Mouse (Mus musculus): ENCODE measurements at regions not wholly inside any gene's neighbourhood (a gene's known extent, or its start where the extent isn't known, plus 50 kb on each side); places are given as distances from the start of the nearest gene placed in this dataset.

DNA sequence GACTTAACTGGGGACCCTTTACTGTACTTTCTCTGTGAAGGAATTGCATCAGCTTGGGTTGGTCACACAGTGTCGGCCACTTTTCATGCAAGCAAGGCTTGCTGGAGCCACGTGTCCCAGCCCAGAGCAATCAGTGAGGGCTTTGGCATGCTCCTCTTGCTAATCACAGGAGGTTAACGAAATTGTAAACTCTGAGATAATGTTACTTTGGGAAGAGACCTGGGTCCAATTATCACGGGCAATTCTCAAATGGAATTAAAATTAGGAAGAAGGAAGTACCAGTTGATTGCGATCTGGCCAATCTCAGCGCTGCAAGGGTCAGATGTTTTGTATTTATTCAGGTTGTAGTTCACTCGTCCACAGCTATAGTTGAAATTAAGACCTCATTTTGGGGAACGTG lies 153.2 kb downstream of the Dusp6 start:
- no peak for DNase-seq (ENCODE audit: low spot score in 2 of 2)

DNA sequence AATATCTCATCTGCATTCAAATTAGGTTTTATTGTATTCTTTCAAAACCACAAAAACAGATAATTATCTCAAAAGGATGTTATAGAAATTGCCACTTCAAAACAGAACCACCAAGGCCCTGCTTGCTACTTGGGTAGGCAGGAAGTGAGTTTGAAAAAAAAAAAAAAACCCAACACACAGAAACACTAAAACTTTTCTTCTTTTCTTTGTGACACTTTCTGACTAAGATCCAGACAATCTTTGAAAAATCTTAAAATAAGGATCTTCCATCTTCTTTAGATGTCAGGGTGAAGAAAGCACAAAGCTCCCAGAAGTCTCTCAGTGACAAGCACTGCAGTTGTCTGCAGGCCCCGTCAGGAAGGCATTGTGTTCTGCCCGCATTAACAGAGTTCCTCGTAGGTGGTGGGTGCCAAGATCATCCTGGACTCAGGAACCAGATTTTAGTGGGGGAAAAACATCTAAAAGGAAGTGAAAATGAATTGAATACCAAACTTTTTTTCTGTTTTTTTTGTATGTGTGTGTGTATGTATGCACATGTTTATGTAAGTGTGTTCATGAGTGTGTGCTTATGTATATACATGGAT lies 154.0 kb downstream of the Dusp6 start:
- no peak for DNase-seq (ENCODE audit: low spot score in 2 of 2)

GRCm38 (mm10) chr10:99417591-99417990 lies 154.6 kb downstream of the Dusp6 start:
- DNase-seq (ENCODE audit: low spot score in 2 of 2): no peak

DNA sequence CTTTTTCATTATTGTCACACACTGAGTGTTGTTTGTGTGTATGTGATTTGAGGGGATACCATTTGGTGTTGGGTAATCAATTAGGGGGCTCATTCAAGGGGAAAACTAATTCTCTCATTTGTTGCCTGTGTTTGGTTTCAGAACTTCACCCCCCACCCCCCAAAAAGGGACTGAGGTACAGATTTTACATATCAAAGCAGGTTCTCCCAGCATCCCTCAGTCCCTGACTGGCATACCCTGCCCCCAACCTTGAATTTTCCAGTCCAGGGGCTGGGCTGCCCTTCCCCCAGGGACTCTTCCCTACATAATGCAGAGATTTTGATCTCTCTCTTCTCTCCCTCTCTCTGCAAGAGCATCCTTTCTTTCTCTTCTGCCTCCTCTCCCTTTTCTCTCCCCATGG lies 155.5 kb downstream of the Dusp6 start:
- no peak for DNase-seq (ENCODE audit: low spot score in 2 of 2)

GRCm38 (mm10) chr10:99419532-99419931 lies 156.5 kb downstream of the Dusp6 start:
- DNase-seq (ENCODE audit: low spot score in 2 of 2): no peak

- DNase-seq (ENCODE audit: low spot score in 2 of 2): no peak
Measured at GRCm38 (mm10) chr10:99423406-99423805, 160.4 kb downstream of the Dusp6 start.

GRCm38 (mm10) chr10:99425265-99425664 lies 162.2 kb downstream of the Dusp6 start:
- DNase-seq (ENCODE audit: low spot score in 2 of 2): no peak

GRCm38 (mm10) chr10:99430175-99430574 lies 167.1 kb downstream of the Dusp6 start:
- DNase-seq (ENCODE audit: low spot score in 2 of 2): no peak

GRCm38 (mm10) chr10:99430669-99431561 lies 167.9 kb downstream of the Dusp6 start:
- no peak for DNase-seq (ENCODE audit: low spot score in 2 of 2)

DNA sequence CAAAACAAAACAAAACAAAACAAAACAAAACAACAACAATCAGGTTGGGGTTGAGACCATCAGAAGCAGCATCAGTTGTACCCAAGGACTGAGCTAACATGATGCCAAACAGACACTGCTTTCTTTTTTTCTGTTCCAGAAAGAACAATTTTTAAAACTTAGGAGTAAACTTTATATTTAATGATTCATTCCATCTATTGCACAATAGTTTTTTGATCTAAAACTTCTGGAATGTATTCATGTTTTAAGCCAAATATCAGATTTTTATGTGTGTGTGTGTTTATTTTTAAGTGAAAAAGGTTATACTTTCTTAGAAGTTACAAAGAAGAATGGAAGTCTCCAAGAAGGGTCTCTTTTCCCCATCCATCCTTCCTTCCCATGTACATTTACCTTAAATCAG lies 174.0 kb downstream of the Dusp6 start:
- no peak for DNase-seq (ENCODE audit: low spot score in 2 of 2)

DNA sequence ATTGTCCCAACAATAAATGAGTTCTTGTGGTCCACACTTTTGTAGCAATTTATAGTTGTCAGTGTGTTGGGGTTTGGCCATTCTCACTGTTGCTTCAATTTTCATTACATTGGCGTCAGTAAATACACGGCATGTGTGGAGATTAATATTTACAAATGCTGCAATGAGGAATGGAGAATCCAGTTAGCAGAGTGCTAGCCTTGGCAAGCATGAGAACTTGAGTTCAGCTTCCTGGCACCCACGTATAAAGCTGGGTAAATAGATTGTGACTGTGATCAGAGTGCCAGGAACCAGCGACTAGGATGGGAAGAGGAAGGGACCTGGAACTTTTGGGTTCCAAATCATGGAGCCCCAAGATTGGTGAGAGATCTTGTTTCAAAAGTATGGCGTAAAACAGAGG lies 177.1 kb downstream of the Dusp6 start:
- DNase-seq (ENCODE audit: low spot score in 2 of 2): no peak

GRCm38 (mm10) chr10:99441014-99441413 lies 178.0 kb downstream of the Dusp6 start:
- peak; percentile 72 to 82 for DNase-seq (ENCODE audit: low spot score in 2 of 2)

- no peak for DNase-seq (ENCODE audit: low spot score in 2 of 2)
Measured at GRCm38 (mm10) chr10:99441931-99442330, 178.9 kb downstream of the Dusp6 start.

- no peak for DNase-seq (ENCODE audit: low spot score in 2 of 2)
Measured at GRCm38 (mm10) chr10:99443453-99444170, 180.6 kb downstream of the Dusp6 start.

GRCm38 (mm10) chr10:99450714-99451625 lies 187.9 kb downstream of the Dusp6 start:
- no peak for DNase-seq (ENCODE audit: low spot score in 2 of 2)

- peak in 1 of 2 experiments; percentile 53 for DNase-seq (ENCODE audit: low spot score in 2 of 2)
Measured at GRCm38 (mm10) chr10:99451639-99452417, 188.8 kb downstream of the Dusp6 start.

DNA sequence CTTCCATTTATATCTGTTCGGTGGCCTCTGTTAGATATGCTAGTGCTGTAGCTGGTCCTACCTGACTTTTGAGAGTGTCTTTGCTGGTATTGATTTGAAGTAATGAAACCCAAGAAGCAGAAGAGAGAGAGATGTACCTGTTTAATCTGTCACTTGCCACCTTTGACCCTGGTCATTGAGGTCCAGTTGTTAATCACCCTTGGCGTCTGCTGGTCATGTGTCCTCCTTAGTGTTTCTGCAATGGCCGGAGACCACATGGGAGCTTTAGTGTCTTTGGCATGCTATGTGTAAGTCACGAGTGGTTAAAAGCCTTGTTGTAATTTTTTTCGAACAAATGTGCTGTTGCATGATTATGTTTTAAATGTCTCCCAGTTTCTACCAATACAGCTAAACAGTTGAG lies 193.1 kb downstream of the Dusp6 start:
- no peak for DNase-seq (ENCODE audit: low spot score in 2 of 2)

GRCm38 (mm10) chr10:99458047-99458446 lies 195.0 kb downstream of the Dusp6 start:
- no peak for DNase-seq (ENCODE audit: low spot score in 2 of 2)

GRCm38 (mm10) chr10:99459171-99459660 lies 196.2 kb downstream of the Dusp6 start:
- DNase-seq (ENCODE audit: low spot score in 2 of 2): no peak

- DNase-seq (ENCODE audit: low spot score in 2 of 2): peak; percentile 60 to 61
Measured at GRCm38 (mm10) chr10:99459823-99460361, 196.9 kb downstream of the Dusp6 start.

All from right cerebral cortex, postnatal 10 days (tissue).